Mouse (Mus musculus) heart, embryonic 15.5 days (tissue): ENCODE results near the gene Tnk1. TPM values are rescaled to one million over a fixed set of nuclear protein-coding genes. Genes with fewer than 3 reads are reported as not detected.

Source experiments
- ATAC-seq: fragments of 200-750 bp; cut with Nextera tagmentation; replicated peaks from 2 replicates; pipeline ENCODE4 v1.8.0; 2017; ENCODE audit warnings: low read depth, moderate TSS enrichment; ENCODE audit not compliant: insufficient number of reproducible peaks, insufficient read depth, low FRiP score
- H3K27ac ChIP-seq: fragments of 300-500 bp; sonication (generic); 2 replicates; pipeline ENCODE4 v1.5.1; 2015; ENCODE audit warnings: mild to moderate bottlenecking, inconsistent platforms
- H3K27me3 ChIP-seq: fragments of 300-500 bp; sonication (generic); 2 replicates; pipeline ENCODE4 v1.6.1; 2015; ENCODE audit warnings: inconsistent platforms
- H3K36me3 ChIP-seq: fragments of 300-500 bp; sonication (generic); 2 replicates; pipeline ENCODE4 v1.6.1; 2015; ENCODE audit warnings: mild to moderate bottlenecking, inconsistent platforms
- H3K4me1 ChIP-seq: fragments of 300-500 bp; sonication (generic); replicated peaks from 2 replicates; pipeline ENCODE4 v1.6.1; 2015; ENCODE audit warnings: inconsistent platforms
- H3K4me2 ChIP-seq: fragments of 300-500 bp; sonication (generic); 2 replicates; pipeline ENCODE4 v1.6.1; 2015; ENCODE audit warnings: inconsistent platforms, mild to moderate bottlenecking, moderate library complexity
- H3K4me3 ChIP-seq: fragments of 300-500 bp; sonication (generic); 2 replicates; pipeline ENCODE4 v1.5.1; 2015; ENCODE audit warnings: mild to moderate bottlenecking, inconsistent platforms
- H3K9ac ChIP-seq: fragments of 300-500 bp; sonication (generic); 2 replicates; pipeline ENCODE4 v1.6.1; 2015; ENCODE audit warnings: mild to moderate bottlenecking, inconsistent platforms
- H3K9me3 ChIP-seq: fragments of 300-500 bp; sonication (generic); replicated peaks from 2 replicates; pipeline ENCODE4 v1.6.1; 2016; ENCODE audit warnings: inconsistent platforms
- WGBS: fragments of 180-500 bp; shearing (Covaris S2); methylation state at CpG from one replicate; pipeline ENCODE4 v1.1.7; 2015; ENCODE audit warnings: mixed read lengths; 5-methylcytosine and 5-hydroxymethylcytosine counted together
- polyA plus RNA-seq: library from polyadenylated mRNA; unstranded; fragments of >200 nt; fragmentation: Nextera tagmentation; extraction: Ambion mirVana; gene quantifications from 2 replicates; pipeline ENCODE4 v1.2.1, GENCODE M21; 2015

Gene Tnk1
- polyA plus RNA-seq, 1 experiment from 2014 or later: 0.31 TPM

GRCm38 (mm10) chr11:69886907-69887635 lies 28.5 kb upstream of the Tnk1 start:
- Histone ChIP-seq H3K4me3 (no peak overlapping the region), H3K4me1 (peaks cover 35% of the 10 kb centered on the region), H3K9ac (no peak overlapping the region), H3K36me3 (no peaks in the 10 kb centered on the region), H3K27me3 (peaks cover 3% of the 10 kb centered on the region; the same call in 1 of the 2 replicates), H3K4me2 (no peak overlapping the region), H3K9me3 (no peaks in the 10 kb centered on the region), H3K27ac (no peak overlapping the region)
- no peak for ATAC-seq
- WGBS: 49% methylated on average over 8 of the region's 8 CpGs

GRCm38 (mm10) chr11:69884663-69885062 lies 26.1 kb upstream of the Tnk1 start:
- Histone ChIP-seq H3K4me2 (peak overlapping the region; percentile 13; the same call in 1 of the 2 replicates), H3K4me1 (peaks cover 30% of the 10 kb centered on the region), H3K9ac (no peak overlapping the region), H3K27me3 (no peaks in the 10 kb centered on the region; the same call in 1 of the 2 replicates), H3K4me3 (no peak overlapping the region), H3K27ac (peak overlapping the region; percentile 40), H3K9me3 (no peaks in the 10 kb centered on the region), H3K36me3 (no peaks in the 10 kb centered on the region)
- no peak for ATAC-seq
- WGBS: 70% methylated on average over 8 of the region's 8 CpGs

GRCm38 (mm10) chr11:69884240-69884639 lies 25.7 kb upstream of the Tnk1 start:
- no peaks in the 10 kb centered on the region for H3K36me3 ChIP-seq
- H3K4me1 ChIP-seq: peaks cover 32% of the 10 kb centered on the region
- no peak overlapping the region for H3K9ac ChIP-seq
- WGBS: 53% methylated on average over 9 of the region's 9 CpGs
- no peaks in the 10 kb centered on the region; the same call in 1 of the 2 replicates for H3K27me3 ChIP-seq
- ATAC-seq: no peak
- H3K4me3 ChIP-seq: no peak overlapping the region
- peak overlapping the region; percentile 13; the same call in 1 of the 2 replicates for H3K4me2 ChIP-seq
- peak overlapping the region; percentile 40 for H3K27ac ChIP-seq
- no peaks in the 10 kb centered on the region for H3K9me3 ChIP-seq

- Histone ChIP-seq H3K4me3 (no peak overlapping the region), H3K9ac (no peak overlapping the region), H3K36me3 (no peaks in the 10 kb centered on the region), H3K4me1 (peaks cover 35% of the 10 kb centered on the region), H3K4me2 (no peak overlapping the region), H3K27ac (no peak overlapping the region; the same call in 1 of the 2 replicates), H3K27me3 (no peaks in the 10 kb centered on the region; the same call in 1 of the 2 replicates), H3K9me3 (no peaks in the 10 kb centered on the region)
- 79% methylated on average over 8 of the region's 8 CpGs for WGBS
- ATAC-seq: no peak
Observed at GRCm38 (mm10) chr11:69883527-69884151, 25.1 kb upstream of the Tnk1 start.

- ATAC-seq: no peak
- peaks cover 35% of the 10 kb centered on the region for H3K4me1 ChIP-seq
- WGBS: 62% methylated on average over 4 of the region's 4 CpGs
Observed at GRCm38 (mm10) chr11:69883066-69883465, 24.5 kb upstream of the Tnk1 start.

GRCm38 (mm10) chr11:69881787-69882670 lies 23.5 kb upstream of the Tnk1 start:
- H3K9ac ChIP-seq: peak overlapping the region; percentile 74
- H3K27me3 ChIP-seq: no peaks in the 10 kb centered on the region; the same call in 1 of the 2 replicates
- no peak for ATAC-seq
- peak overlapping the region; percentile 92 for H3K27ac ChIP-seq
- H3K36me3 ChIP-seq: no peaks in the 10 kb centered on the region
- peak overlapping the region; percentile 80 for H3K4me2 ChIP-seq
- H3K4me3 ChIP-seq: peak overlapping the region; percentile 64
- no peaks in the 10 kb centered on the region for H3K9me3 ChIP-seq
- 62% methylated on average over 21 of the region's 21 CpGs for WGBS
- peaks cover 40% of the 10 kb centered on the region for H3K4me1 ChIP-seq

More at GRCm38 (mm10) chr11:69883066-69883465, 24.5 kb upstream of the Tnk1 start:
- H3K9ac ChIP-seq: no peak overlapping the region
- no peak overlapping the region for H3K4me2 ChIP-seq
- no peaks in the 10 kb centered on the region; the same call in 1 of the 2 replicates for H3K27me3 ChIP-seq
- no peak overlapping the region for H3K27ac ChIP-seq
- no peaks in the 10 kb centered on the region for H3K9me3 ChIP-seq
- no peak overlapping the region for H3K4me3 ChIP-seq
- no peaks in the 10 kb centered on the region for H3K36me3 ChIP-seq

GRCm38 (mm10) chr11:69880853-69881603 lies 22.5 kb upstream of the Tnk1 start, which contains the start of gene Kctd11:
Gene Kctd11, minus strand, starts transcription at chr11:69881406.
- H3K4me1 ChIP-seq: peaks cover 47% of the 10 kb centered on the region
- no peaks in the 10 kb centered on the region for H3K36me3 ChIP-seq
- H3K9me3 ChIP-seq: no peaks in the 10 kb centered on the region
- H3K27ac ChIP-seq: peak within 1 kb of the TSS; percentile 92
- H3K27me3 ChIP-seq: no peaks in the 10 kb centered on the region; the same call in 1 of the 2 replicates
- under 1% methylated on average over 46 of the region's 46 CpGs for WGBS
- peak within 1 kb of the TSS; percentile 74 for H3K9ac ChIP-seq
- ATAC-seq: peak; percentile 90
- H3K4me3 ChIP-seq: peak within 1 kb of the TSS; percentile 64
- peak within 1 kb of the TSS; percentile 80 for H3K4me2 ChIP-seq

- no peaks in the 10 kb centered on the region; the same call in 1 of the 2 replicates for H3K27me3 ChIP-seq
- peak; percentile 37 for ATAC-seq
- H3K4me1 ChIP-seq: peaks cover 52% of the 10 kb centered on the region
- H3K4me2 ChIP-seq: peak overlapping the region; percentile 80
- H3K27ac ChIP-seq: peak overlapping the region; percentile 92
- peak overlapping the region; percentile 64 for H3K4me3 ChIP-seq
- no peaks in the 10 kb centered on the region for H3K9me3 ChIP-seq
- under 1% methylated on average over 18 of the region's 18 CpGs for WGBS
- peak overlapping the region; percentile 74 for H3K9ac ChIP-seq
- H3K36me3 ChIP-seq: no peaks in the 10 kb centered on the region
Observed at GRCm38 (mm10) chr11:69880506-69880852, 21.9 kb upstream of the Tnk1 start.

GRCm38 (mm10) chr11:69879711-69880110 lies 21.2 kb upstream of the Tnk1 start:
- H3K9me3 ChIP-seq: no peaks in the 10 kb centered on the region
- peak overlapping the region; percentile 80 for H3K4me2 ChIP-seq
- H3K36me3 ChIP-seq: no peaks in the 10 kb centered on the region
- WGBS: 49% methylated on average over 15 of the region's 15 CpGs
- no peaks in the 10 kb centered on the region; the same call in 1 of the 2 replicates for H3K27me3 ChIP-seq
- no peak for ATAC-seq
- H3K9ac ChIP-seq: peak overlapping the region; percentile 74
- H3K27ac ChIP-seq: no peak overlapping the region
- H3K4me3 ChIP-seq: peak overlapping the region; percentile 64
- peaks cover 52% of the 10 kb centered on the region for H3K4me1 ChIP-seq

GRCm38 (mm10) chr11:69878952-69879351 lies 20.4 kb upstream of the Tnk1 start:
- Histone ChIP-seq H3K4me2 (peak overlapping the region; percentile 80), H3K4me1 (peaks cover 46% of the 10 kb centered on the region), H3K27ac (no peak overlapping the region), H3K9me3 (no peaks in the 10 kb centered on the region), H3K9ac (no peak overlapping the region), H3K4me3 (peak overlapping the region; percentile 64), H3K36me3 (no peaks in the 10 kb centered on the region), H3K27me3 (no peaks in the 10 kb centered on the region; the same call in 1 of the 2 replicates)
- ATAC-seq: no peak
- WGBS: 83% methylated on average over 6 of the region's 6 CpGs
